Mouse (Mus musculus): ENCODE measurements at regions not wholly inside any gene's neighbourhood (a gene's known extent, or its start where the extent isn't known, plus 50 kb on each side); places are given as distances from the start of the nearest gene placed in this dataset.
"Not testable (repeated sequence)": the region's sequence is repeated elsewhere in the genome, so short reads cannot be mapped to it uniquely, and the experiment has no call there.

DNA sequence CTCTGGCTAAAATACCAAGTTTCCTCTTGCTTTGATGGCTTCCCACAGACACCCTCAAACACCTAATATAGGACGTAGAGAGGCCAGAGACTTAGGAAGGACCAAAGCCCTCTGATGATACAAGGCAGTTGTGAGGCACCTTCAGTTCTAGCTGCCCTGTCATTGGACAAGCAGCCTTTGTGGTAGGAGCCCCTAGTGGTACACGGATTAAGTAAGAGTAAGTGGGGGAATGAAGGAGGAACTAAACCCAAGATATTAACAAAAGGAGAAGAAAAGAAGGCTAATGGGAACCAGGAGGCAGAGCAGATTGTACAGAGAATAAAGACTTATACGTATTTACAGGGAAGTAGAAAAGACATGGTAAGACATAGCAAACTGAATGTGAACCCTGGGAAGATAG is 352.3 kb upstream of the Tmco5 start:
- not testable (repeated sequence) for H3K4me3 ChIP-seq (ENCODE audit: low read depth, low read length); H3K9me3 ChIP-seq (replicated peaks; ENCODE audit: control insufficient read depth, insufficient read depth, low read length, poor library complexity, severe bottlenecking); H3K27ac ChIP-seq (ENCODE audit: insufficient read depth, low read length); H3K27me3 ChIP-seq (ENCODE audit: control insufficient read depth, insufficient read depth, low read length, poor library complexity, severe bottlenecking); H3K4me1 ChIP-seq (ENCODE audit: control insufficient read depth, insufficient read depth, low read length); H3K36me3 ChIP-seq (ENCODE audit: control insufficient read depth, insufficient read depth, low read length, poor library complexity, severe bottlenecking); H3K9ac ChIP-seq (ENCODE audit: low read depth, poor library complexity, severe bottlenecking)

DNA sequence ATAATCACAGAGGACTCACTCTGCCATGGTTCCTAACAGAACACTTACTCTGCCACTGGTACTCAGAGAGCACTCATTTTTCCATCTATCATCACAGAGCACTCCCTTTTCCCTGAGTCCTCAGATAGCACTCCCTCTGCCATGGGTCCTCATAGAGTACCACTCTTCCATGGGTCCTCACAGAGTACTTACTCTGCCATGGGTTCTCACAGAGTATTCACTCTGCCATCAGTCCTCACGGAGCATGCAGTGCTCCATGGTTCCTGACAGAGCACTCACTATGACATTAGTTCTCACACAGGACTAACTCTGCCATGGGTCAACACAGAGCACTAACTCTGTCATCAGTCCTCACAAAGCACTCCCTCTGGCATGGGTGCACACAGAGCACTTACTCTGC is 342.0 kb upstream of the Tmco5 start:
- H3K27me3 ChIP-seq (ENCODE audit: control insufficient read depth, insufficient read depth, low read length, poor library complexity, severe bottlenecking): no peaks in the 10 kb centered on the region
- no peaks in the 10 kb centered on the region for H3K4me1 ChIP-seq (ENCODE audit: control insufficient read depth, insufficient read depth, low read length)
- no peaks in the 10 kb centered on the region for H3K36me3 ChIP-seq (ENCODE audit: control insufficient read depth, insufficient read depth, low read length, poor library complexity, severe bottlenecking)
- H3K9me3 ChIP-seq (replicated peaks; ENCODE audit: control insufficient read depth, insufficient read depth, low read length, poor library complexity, severe bottlenecking): peaks cover 51% of the 10 kb centered on the region
- H3K27ac ChIP-seq (ENCODE audit: insufficient read depth, low read length): no peak overlapping the region
- no peak for TF ChIP-seq CTCF (IDR thresholded peaks at IDR 0.05; ENCODE audit: low read depth, low read length)
- TF ChIP-seq POLR2A (IDR thresholded peaks at IDR 0.05; ENCODE audit: insufficient read depth, low read length): no peak
- TF ChIP-seq EP300 (IDR thresholded peaks at IDR 0.05; ENCODE audit: insufficient read depth, low read depth, low read length): no peak
- H3K9ac ChIP-seq (ENCODE audit: low read depth, poor library complexity, severe bottlenecking): no peak overlapping the region
- H3K4me3 ChIP-seq (ENCODE audit: low read depth, low read length): no peak overlapping the region

DNA sequence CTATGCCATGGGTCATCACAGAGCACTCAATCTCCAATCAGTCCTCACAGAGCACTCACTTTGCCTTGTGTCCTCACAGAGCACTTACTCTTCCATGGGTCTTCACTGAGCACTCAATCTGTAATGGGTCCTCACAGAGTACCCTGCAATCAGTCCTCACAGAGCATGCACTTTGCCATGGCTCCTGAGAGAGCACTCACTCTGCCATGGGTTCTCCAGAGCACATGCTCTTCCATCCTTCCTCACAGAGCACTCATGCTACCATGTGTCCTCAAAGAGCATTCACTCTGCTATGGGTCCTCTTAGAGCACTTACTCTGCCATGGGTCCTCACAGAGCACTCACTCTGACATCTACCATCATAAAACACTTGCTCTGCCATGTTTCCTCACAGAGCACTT is 319.1 kb upstream of the Tmco5 start:
- no peaks in the 10 kb centered on the region for H3K36me3 ChIP-seq (ENCODE audit: control insufficient read depth, insufficient read depth, low read length, poor library complexity, severe bottlenecking)
- peaks cover 12% of the 10 kb centered on the region for H3K27me3 ChIP-seq (ENCODE audit: control insufficient read depth, insufficient read depth, low read length, poor library complexity, severe bottlenecking)
- no peak for TF ChIP-seq POLR2A (IDR thresholded peaks at IDR 0.05; ENCODE audit: insufficient read depth, low read length)
- no peak for TF ChIP-seq CTCF (IDR thresholded peaks at IDR 0.05; ENCODE audit: low read depth, low read length)
- no peak for TF ChIP-seq EP300 (IDR thresholded peaks at IDR 0.05; ENCODE audit: insufficient read depth, low read depth, low read length)
- H3K4me1 ChIP-seq (ENCODE audit: control insufficient read depth, insufficient read depth, low read length): no peaks in the 10 kb centered on the region
- H3K27ac ChIP-seq (ENCODE audit: insufficient read depth, low read length): no peak overlapping the region
- no peak overlapping the region for H3K9ac ChIP-seq (ENCODE audit: low read depth, poor library complexity, severe bottlenecking)
- no peaks in the 10 kb centered on the region; the same call in 1 of the 2 replicates for H3K9me3 ChIP-seq (replicated peaks; ENCODE audit: control insufficient read depth, insufficient read depth, low read length, poor library complexity, severe bottlenecking)
- H3K4me3 ChIP-seq (ENCODE audit: low read depth, low read length): no peak overlapping the region

DNA sequence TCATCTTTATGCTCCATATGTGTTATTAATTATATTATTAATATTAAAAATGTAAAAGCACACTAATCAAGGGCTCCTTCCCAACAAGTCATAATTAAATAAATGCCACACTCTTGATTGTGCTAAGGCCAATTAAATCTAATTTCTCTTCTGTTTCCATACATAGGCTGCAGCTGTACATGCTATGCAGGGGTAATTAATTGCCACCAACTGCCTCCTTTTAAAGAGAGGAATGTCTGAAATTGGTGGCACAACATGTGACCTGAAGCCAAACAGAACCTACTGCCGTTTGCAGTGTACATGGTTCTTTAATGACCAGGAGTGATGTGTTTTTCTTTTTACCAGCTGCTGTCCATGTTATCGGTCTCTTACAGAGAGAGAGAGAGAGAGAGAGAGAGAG is 294.5 kb upstream of the Tmco5 start:
- no peak for TF ChIP-seq EP300 (IDR thresholded peaks at IDR 0.05; ENCODE audit: insufficient read depth, low read depth, low read length)
- TF ChIP-seq POLR2A (IDR thresholded peaks at IDR 0.05; ENCODE audit: insufficient read depth, low read length): no peak
- TF ChIP-seq CTCF (IDR thresholded peaks at IDR 0.05; ENCODE audit: low read depth, low read length): no peak
- Histone ChIP-seq H3K9me3 (replicated peaks; ENCODE audit: control insufficient read depth, insufficient read depth, low read length, poor library complexity, severe bottlenecking) (no peaks in the 10 kb centered on the region), H3K9ac (ENCODE audit: low read depth, poor library complexity, severe bottlenecking) (no peak overlapping the region), H3K36me3 (ENCODE audit: control insufficient read depth, insufficient read depth, low read length, poor library complexity, severe bottlenecking) (no peaks in the 10 kb centered on the region), H3K27ac (ENCODE audit: insufficient read depth, low read length) (no peak overlapping the region), H3K4me1 (ENCODE audit: control insufficient read depth, insufficient read depth, low read length) (no peaks in the 10 kb centered on the region), H3K4me3 (ENCODE audit: low read depth, low read length) (no peak overlapping the region), H3K27me3 (ENCODE audit: control insufficient read depth, insufficient read depth, low read length, poor library complexity, severe bottlenecking) (no peaks in the 10 kb centered on the region)

DNA sequence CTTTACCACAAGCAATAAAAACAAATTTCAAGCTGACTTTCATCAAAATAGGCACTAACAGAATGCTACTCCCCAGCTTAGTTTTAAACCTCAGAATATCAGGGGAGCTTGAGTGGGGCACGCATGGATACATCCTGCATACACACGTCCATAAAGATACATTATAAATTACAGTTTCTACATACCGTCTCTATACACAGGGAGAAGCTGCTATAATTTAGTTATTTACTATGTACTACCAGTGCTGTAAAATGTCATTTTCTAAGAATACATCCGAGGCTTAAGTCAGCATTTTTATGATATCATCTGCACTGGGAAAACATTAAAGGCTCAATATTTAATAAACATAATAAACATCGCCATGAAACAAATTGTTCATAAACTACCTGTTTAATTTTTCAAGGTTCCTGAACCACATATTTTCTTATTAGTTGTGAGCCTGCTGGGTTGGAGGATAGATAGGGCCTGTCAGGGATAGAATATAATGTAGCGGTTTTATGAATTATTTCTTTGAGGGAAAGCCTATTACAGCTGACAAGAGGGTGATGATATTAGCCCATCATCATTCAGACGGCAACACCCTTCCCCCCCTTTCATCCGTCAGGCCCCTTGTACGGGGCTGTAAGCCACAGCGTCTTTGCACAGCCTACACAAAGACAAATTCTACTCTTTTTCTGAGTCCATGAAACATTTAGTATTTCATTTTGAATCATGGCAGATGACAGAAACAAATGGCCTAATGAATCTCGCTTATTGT is 292.1 kb upstream of the Tmco5 start:
- Histone ChIP-seq H3K36me3 (ENCODE audit: control insufficient read depth, insufficient read depth, low read length, poor library complexity, severe bottlenecking) (no peaks in the 10 kb centered on the region), H3K27me3 (ENCODE audit: control insufficient read depth, insufficient read depth, low read length, poor library complexity, severe bottlenecking) (no peaks in the 10 kb centered on the region), H3K9ac (ENCODE audit: low read depth, poor library complexity, severe bottlenecking) (no peak overlapping the region), H3K4me3 (ENCODE audit: low read depth, low read length) (no peak overlapping the region), H3K9me3 (replicated peaks; ENCODE audit: control insufficient read depth, insufficient read depth, low read length, poor library complexity, severe bottlenecking) (no peaks in the 10 kb centered on the region), H3K27ac (ENCODE audit: insufficient read depth, low read length) (no peak overlapping the region), H3K4me1 (ENCODE audit: control insufficient read depth, insufficient read depth, low read length) (no peaks in the 10 kb centered on the region)
- no peak for TF ChIP-seq POLR2A (IDR thresholded peaks at IDR 0.05; ENCODE audit: insufficient read depth, low read length)
- no peak for TF ChIP-seq CTCF (IDR thresholded peaks at IDR 0.05; ENCODE audit: low read depth, low read length)
- no peak for TF ChIP-seq EP300 (IDR thresholded peaks at IDR 0.05; ENCODE audit: insufficient read depth, low read depth, low read length)

DNA sequence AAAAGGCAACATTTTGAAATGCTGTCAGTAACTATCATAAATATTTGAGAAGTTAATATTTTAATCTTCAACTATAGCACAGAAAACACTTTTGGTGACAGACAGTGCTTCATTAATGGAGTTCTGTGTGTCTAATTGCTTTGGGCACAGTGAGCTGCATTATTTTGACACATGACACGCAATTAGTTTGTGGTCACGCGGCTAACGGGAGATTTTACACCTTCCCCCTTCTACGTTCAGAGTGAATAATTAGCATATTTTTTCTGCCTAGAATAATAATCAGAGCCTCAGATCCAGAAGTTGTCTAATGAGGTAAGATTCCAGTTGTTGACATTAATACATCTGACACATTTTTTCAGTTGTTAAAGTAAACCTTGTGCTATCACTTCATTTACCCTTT is 272.6 kb upstream of the Tmco5 start:
- no peaks in the 10 kb centered on the region for H3K9me3 ChIP-seq (replicated peaks; ENCODE audit: control insufficient read depth, insufficient read depth, low read length, poor library complexity, severe bottlenecking)
- H3K4me3 ChIP-seq (ENCODE audit: low read depth, low read length): no peak overlapping the region
- no peak for TF ChIP-seq CTCF (IDR thresholded peaks at IDR 0.05; ENCODE audit: low read depth, low read length)
- TF ChIP-seq POLR2A (IDR thresholded peaks at IDR 0.05; ENCODE audit: insufficient read depth, low read length): no peak
- TF ChIP-seq EP300 (IDR thresholded peaks at IDR 0.05; ENCODE audit: insufficient read depth, low read depth, low read length): no peak
- no peaks in the 10 kb centered on the region for H3K27me3 ChIP-seq (ENCODE audit: control insufficient read depth, insufficient read depth, low read length, poor library complexity, severe bottlenecking)
- no peaks in the 10 kb centered on the region for H3K36me3 ChIP-seq (ENCODE audit: control insufficient read depth, insufficient read depth, low read length, poor library complexity, severe bottlenecking)
- H3K9ac ChIP-seq (ENCODE audit: low read depth, poor library complexity, severe bottlenecking): no peak overlapping the region
- no peaks in the 10 kb centered on the region for H3K4me1 ChIP-seq (ENCODE audit: control insufficient read depth, insufficient read depth, low read length)
- no peak overlapping the region for H3K27ac ChIP-seq (ENCODE audit: insufficient read depth, low read length)
